Mouse (Mus musculus) CD4-positive, CD25-positive, alpha-beta regulatory T cell, adult 2 months (primary cell): ENCODE measurements at regions not wholly inside any gene's neighbourhood (a gene's known extent, or its start where the extent isn't known, plus 50 kb on each side); places are given as distances from the start of the nearest gene placed in this dataset.
A peak's percentile ranks its signal among the peaks of the same experiment; 100 is the strongest.

ENCODE experiments used
- DNase-seq: peaks from one replicate; pipeline ENCODE4 v3.0.0-alpha.2; 2012; ENCODE audit warnings: low read depth, low spot score

GRCm38 (mm10) chrX:161487691-161488090 lies 200.4 kb downstream of the Gm15262 start:
- no peak for DNase-seq

DNA sequence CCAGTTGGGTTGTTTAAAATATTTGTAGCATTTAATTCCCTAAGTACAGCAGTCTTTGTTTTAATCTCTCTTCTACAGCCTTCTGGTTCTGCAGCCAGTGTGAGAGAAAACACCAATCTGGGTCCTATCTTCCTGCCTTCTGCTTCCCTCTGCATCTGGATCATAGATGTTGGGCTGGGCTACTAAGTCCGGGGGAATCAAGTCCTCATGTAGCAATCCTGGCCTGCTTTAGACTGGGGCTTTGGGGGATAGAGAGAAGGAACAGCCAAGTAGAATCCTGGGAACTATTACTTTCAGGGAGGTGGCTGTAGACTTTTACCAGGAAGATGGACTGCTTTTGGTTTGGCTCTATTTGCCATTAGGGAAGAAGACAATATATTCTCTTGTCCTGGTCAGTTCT lies 205.5 kb upstream of the Rai2 start:
- DNase-seq: no peak

DNA sequence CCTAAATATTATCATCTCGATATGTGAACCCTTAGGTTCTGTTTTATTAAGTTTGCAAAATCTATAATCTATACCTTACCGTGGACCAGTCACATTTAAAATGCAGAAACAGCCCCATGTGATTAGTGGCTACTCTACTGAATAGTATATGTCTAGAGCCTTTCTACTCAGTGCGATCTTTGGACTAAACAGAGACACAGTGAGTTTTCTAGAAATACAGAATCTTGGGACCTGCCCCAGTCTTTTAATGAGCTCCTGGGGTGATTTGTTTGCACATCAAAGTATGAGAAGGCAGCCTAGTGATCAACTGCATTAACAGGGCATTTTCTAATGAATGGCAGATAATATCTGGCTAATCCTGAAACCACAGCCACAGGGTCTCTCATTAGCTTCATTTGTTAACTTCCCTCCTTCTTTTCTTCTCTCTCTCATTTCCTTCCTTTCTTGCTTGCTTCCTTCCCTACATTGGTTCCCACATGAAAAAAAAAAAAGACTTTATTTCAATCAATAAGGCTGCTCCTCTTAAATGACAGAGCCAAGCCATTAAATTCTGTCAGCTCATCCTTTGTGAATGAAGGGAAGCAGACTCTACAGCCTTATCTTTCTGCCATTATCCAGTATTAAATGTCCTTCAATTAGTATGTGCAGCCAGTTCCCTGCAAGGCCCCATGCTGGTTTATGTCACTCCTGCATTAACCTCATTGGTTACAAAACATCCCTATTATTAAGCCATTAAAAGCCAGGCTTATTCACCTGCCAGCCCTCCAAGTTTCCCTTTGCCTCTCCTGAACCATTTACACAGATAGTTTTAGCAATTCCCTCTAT lies 193.2 kb upstream of the Rai2 start:
- DNase-seq: no peak

DNA sequence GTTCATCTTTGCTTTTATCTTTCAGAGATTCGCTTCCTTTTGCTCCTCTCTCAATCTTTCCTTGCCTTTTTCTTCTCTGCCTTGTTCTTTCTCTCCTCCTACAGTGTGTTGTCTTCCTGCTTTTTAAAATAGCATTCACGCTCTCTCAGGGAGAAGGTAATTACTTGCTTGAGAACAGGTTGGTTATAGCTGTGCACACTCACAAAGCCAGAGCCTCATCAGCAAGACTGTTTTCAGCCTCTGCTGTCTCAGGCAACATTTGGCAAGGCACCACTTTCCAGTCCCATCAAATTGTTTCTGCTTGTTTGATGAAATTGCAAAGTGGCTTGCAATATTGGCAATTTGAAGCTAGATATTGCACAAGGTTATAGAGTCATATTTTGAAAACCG lies 192.6 kb upstream of the Rai2 start:
- no peak for DNase-seq

- DNase-seq: peak; percentile 0
Measured at GRCm38 (mm10) chrX:161537290-161537689, 179.6 kb upstream of the Rai2 start.

DNA sequence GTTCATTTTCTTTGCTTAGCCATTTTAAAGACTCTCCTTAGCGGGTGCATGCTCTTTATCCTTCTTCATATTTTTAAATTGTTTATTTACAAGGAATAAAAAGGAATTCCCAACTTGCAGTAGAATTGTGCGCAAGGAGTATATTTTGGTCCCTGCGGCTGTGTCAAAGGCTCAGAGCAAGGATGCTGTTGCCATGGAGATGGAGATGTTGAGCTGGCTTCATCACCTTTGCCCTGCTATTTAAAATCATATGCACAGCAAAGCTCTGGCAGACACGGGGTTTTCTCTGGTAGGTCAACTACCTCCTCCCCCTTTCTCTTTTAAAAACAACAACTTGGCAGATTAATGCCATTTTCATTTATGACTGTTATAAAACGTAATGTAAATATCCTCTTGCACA lies 160.0 kb upstream of the Rai2 start:
- no peak for DNase-seq

GRCm38 (mm10) chrX:161558511-161558910 lies 158.4 kb upstream of the Rai2 start:
- no peak for DNase-seq

- DNase-seq: no peak
Measured at GRCm38 (mm10) chrX:161566435-161566834, 150.4 kb upstream of the Rai2 start.

GRCm38 (mm10) chrX:161582019-161582659 lies 134.7 kb upstream of the Rai2 start:
- no peak for DNase-seq

GRCm38 (mm10) chrX:161583872-161584271 lies 133.0 kb upstream of the Rai2 start:
- no peak for DNase-seq

DNA sequence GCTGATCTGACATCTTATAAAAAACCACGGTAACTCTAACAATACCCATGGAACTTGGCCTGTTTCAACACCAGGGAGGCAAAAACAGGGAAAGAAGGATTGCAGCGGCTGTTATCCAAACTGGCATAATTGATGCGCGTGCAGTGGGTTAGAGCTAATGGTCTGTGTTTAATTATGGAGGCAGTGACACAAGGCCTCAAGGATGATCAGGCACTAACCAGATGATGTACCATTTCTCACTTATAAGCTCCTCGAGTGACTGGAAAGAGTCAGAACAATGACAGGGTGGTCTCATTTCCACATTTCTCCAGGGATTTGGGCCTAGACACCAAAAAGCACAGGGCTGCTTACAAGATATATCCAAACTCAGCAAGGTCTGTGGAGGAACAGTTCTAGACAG lies 83.0 kb upstream of the Rai2 start:
- no peak for DNase-seq

GRCm38 (mm10) chrX:161634342-161634741 lies 82.5 kb upstream of the Rai2 start:
- no peak for DNase-seq

DNA sequence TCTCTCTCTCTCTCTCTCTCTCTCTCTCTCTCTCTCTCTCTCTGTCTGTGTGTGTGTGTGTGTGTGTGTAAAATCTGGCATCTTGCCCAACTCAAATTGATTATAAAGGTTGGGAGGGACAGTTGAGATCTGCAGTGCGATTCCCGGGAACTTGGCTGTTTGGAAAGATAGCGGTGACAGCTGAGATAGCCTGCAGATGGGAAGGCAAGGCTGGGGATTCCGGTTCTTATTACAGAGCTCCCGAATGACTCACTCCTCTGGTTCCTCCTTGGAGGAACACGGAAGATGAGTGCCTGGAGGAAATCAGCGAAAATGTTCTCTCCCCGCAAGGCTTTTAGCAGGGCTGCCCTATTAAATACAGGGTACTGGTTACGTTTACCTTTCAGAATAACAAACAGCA lies 81.2 kb upstream of the Rai2 start:
- DNase-seq: no peak

GRCm38 (mm10) chrX:161653106-161653505 lies 63.8 kb upstream of the Rai2 start:
- DNase-seq: no peak

DNA sequence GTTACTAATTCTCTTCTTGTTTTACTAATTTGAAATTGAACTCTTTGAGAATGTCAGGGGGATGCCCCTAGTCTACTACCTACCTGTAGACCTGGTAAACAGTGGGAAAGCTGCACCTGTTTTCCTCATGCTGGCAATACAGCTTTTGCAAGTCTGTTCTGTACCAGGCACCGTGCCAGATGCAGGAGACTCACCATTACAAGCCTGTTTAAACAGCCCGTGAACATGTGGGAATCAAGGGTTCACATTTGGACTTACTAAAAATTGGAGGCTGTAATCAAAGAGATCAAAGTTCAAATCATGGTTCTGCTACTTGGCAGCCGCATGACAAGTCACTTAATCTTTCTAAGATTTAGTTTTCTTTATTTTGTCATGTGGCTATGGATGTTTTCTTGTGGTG lies 56.8 kb upstream of the Rai2 start:
- no peak for DNase-seq

DNA sequence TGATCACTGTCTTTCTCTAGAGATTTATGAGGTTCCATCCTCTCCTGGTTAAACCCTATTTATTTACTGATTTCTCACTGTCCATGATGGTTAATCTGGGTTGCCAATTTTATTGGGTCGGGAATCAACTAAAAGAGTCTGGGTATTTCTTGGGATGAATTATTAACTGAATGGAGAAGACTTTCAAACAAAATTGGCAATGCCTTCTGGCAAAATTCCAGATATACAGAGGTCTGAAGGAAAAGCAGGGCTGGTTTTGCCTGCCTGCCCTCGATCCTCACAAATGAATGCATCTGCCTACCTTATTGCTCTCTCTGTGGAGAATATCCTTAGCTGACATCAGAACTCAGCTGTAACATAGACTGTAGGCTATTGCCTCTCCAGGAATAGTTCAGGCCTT lies 54.9 kb upstream of the Rai2 start:
- DNase-seq: no peak
